Mouse (Mus musculus): ENCODE measurements around the gene Npepps.

DNA sequence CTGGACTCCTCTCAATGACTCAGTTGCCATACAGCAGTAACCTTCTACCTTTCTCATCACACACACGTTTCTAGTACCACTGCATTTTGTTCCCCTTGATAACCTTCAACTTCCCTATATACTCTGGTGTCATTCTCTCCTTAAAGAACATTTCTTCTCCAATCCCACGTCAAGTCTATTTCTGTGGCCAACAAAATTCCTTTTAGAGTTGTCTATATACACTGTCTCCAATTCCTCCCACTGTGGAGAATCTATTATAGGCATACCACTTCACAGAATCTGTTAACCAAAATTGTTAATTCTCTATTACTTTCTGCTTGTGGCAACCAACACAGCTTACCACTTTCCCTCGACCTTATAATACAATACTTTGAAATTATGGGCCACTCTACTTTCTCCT lies 60.2 kb downstream of the Npepps start:
- no peak for TF ChIP-seq POLR2A (IDR thresholded peaks at IDR 0.05; ENCODE audit: borderline replicate concordance, extremely low read depth, low read depth, low read length)
- TF ChIP-seq CTCF (IDR thresholded peaks at IDR 0.05; ENCODE audit: insufficient read depth, low read length), result no peak
